Mouse (Mus musculus) cerebellum, adult 9-10 months (tissue): Measurements from ENCODE around the gene Cep135.
A peak's percentile ranks its signal among the peaks of the same experiment; 100 is the strongest.

ENCODE experiments used
- DNase-seq: peaks from one replicate; pipeline ENCODE4 v3.0.0; 2022

The Cep135 gene

DNA sequence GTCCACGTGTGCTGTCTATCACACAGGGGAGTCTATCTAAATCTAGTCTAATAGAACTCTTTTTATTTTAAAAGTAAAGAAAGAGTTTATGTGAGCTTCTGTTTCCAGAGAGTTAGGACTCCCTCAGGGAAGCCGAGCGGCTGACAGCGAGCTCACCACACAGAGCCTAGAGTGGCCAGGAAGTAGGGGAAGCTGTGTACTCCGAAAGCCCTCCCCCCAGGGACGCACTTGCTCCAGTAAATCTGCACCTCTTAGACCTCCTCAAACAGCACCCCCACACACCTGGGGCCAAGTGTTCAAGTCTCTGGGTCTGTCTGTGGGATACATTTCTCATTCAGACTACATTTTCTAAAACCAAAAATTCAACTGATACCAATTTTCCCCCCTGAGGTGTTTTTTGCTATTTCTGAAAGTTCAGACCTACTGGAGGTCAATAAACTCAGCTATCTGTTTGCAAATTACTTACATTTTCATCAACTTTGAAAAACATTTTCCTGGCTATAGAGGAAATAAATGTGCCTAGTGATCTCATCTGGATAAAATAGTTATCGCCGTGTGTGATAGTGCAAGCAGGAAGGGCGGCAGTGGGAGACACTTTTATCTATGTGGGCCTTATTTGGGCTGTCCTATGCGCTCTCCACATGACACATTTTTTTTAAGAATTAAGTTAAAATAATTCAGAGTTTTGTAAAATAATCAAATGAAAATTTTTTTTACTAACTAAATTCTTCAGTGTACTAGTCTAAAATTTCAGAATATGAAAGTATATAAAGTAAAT, 56.8 kb downstream of the Cep135 start:
- DNase-seq = no peak

DNA sequence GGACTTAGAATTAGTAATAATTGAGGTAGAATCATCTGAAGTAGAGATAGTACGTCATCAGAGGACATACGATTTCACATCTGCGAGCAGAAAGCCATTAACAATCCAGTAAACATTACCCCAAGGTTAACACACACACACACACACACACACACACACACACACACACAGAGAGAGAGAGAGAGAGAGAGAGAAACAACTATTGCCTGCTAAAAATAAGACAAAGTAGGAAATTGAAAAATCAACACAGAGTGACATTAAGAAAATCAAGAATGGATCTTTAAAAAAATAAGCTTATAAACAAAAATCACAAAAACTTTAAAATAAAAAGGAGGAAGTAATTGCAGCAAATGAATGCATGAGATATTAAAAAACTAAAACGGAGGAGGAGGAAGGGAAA, 61.4 kb downstream of the Cep135 start:
- no peak for DNase-seq

DNA sequence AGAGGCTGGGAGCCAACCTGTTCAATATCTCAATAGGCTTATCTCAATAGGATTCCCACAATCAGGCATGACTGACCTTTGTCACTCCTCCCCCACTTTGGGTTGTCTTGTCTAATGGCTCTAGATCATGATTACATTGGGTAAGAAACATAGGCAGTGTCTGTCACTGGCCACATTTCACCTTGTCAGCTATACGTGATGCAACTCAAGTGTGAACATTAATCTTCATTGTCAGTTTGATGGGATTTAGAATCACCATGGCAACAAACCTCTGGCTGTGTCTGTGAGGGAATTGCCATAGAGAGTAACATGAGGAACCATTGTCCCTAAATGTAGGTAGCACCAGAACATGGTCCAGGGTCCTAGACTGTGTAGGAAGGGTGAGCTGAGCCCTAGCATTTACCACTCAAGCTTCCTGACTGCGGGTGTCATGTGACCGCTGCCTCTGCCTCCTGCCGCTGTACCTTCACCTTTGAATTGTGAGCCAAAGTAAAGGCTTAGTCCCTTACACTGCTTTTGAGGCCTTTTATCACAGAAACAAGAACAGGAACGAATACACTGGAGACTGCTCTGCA, 62.7 kb downstream of the Cep135 start:
- no peak for DNase-seq

DNA sequence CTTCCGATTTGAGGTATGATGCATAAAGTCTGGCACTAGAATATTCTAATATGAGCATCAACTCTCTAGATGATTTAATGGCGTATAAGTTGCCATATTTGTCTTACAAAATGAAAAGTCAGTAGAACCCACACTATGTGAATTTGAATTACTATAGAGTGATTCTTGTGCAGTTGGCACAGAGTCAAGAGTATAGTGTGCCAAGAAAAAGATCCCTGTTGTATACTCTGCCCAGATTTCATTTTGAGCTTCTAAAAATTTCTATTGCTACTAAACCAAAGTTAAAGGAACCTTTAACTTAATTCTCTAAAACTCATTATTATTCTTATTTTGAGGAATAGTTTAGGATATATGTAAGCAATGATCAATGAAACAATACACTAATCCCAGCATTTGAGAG, 67.7 kb downstream of the Cep135 start, which contains the start of gene C530008M17Rik:
Gene C530008M17Rik, plus strand, starts transcription at position 301 of the 400 bp plus-strand sequence.
- DNase-seq = no peak

DNA sequence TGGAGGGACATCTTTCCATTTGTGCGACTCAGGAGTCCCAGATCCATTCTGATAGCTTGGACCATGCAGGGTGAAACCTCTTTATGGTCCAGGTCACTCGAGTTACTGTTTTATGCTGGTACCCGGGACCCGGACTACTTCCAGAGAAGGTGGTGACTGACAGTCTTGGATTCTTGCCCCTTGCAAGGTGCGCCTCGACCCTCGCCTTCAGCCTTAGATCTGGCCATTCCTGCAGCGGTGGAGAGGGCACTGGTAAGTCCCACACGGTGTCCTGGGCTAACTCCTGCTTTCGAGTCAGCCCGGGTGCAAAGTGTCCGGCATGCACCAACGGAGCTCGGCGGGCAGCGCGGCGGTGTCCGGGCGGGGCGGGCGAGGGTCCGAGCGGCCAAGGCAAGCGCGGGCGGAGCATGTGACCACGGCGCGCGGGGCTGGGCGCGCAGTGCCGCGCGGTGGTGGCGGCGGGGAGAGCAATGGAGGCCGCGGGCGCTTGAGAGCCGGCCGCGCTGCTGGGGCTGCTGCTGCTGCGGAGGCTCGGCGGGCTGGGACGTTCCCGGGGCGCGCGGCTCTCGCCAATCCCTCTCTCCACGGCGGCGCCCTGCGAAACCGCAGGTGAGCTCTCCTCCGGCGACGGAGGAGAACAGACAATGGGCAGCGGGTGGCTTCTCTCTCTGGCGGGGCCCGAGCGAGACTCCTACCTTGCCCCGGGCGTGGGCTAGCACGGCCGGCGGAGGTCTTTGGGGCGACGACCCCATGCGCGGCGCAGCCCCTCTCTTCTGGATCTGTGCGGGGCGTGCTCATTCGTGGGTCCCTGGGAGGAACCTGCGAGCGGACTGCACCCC, 69.0 kb downstream of the Cep135 start:
- peak; percentile 4 for DNase-seq

DNA sequence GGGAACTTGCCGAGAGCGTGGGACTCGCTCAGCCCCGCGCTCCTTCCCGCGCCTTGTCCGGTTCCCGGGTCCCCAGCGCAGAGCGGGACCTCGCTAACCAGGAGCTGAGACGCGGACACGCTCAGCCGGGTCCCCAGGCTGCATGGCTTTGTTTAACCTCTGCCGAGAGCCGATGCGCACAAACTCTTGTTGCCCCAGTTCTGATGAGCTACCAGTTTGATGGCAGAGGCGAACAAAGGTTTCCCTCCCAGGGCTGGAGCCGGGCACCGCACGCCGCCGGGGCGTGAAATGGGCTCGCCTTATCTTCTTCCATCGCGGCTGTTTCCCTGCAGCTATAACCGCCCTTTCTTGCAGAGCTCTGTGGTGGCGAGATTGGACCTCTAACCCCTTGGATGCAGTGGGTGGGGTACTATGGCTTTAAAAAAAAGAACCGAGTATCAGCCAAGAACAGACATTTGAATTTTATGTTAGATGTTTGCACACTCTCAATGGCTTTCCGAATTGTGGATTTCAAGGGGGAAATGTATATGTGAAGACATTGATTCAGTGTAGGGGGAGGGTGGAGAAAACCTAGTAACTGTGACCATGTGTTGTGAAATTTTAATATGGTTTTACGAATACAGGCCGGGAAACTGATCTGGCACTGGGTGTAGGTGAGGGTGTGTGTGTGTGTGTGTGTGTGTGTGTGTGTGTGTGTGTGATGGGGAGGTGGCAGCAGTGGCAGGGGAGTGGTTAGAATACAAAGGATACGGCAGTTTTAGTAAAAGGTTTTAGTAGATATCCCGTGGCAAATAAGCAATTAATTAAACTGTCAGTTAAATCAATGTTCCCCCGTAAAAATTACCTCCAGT, 69.8 kb downstream of the Cep135 start:
- peak; percentile 6 for DNase-seq

DNA sequence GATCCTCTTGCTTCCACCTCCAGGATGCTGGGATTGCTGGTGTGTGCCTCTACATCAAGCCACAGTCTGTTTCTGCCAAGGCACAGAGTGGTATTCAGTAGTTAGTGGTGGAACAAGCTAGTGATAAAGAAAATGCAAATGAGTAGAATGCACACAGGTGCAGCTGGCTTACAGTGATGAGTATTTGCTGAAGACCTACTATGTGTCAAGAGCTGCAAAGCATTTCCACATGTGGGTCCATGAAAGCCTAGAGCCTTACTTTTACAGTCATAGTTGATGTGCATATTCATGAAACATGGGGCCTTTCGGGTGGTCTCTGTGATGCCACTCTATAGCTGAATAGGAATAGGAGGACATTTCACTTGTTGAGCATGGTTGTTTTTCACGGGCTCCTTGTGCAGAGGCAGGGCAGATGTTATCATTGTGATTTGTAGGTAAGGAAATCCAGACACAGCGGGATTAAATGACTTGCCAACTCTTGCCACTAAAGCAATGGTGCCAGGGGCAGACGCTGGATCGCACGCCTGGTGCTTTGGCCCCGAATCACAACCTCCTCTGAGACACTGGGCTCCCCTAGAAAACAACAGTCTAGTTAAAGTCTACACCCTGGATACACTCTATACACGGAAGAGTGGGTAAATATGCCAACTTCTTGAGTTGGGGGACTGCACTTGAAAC, 71.6 kb downstream of the Cep135 start:
- no peak for DNase-seq

DNA sequence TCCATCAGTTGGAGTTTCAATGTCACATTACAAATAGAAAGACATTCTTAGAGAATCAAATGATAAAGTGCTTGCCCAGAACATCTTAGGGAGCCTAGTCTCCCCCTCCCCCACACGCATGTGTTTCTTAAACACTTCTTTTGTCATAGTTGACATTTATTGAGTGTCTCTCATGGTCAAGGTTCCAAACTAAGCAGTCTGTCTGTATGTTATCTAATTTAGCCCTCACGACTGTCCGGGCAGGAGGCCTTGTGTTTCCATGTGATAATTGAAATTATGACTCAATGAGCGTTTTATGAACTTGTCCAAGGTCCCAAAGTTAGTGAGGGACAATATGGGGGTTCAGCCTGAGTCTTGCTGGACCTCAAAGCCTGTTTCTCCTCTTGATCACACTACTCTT, 72.8 kb downstream of the Cep135 start:
- DNase-seq = no peak

DNA sequence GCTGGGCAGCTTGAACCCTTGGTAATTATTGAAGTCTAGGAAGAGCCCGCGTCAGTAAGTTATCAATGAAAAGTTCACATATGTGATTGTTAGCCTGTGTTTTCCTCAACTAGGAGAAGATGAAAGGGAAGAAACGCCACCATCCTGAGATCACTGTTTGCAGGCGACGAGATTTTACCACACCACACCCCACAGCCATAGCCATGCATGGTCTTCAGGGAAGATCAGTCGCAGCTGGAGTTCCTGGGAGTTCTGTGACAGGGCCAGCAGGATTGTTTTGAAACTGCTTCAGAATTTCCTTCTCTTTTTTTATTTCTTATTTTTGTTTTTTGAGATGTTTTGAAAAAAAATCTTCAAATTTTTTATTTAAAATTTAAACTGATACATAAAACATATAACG, 76.4 kb downstream of the Cep135 start:
- DNase-seq = no peak

DNA sequence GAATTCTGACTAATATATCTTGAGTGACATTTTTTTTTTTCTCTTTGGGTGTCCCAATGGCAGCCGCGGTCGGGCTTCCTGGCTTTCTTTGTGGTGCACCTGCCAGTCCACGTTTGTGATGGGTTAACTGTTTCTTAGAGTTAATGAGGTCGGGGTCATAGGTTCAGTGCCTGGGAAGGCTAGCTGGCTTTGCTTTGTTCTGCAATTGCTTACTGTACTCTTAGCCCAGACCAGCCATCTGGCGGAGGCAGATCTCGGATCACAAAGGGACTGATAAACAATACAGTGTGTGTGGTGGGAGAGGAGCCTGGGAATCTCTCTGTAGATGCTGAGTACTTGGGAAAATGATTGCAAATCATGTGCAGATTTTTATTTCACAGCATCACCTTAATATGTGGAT, 76.9 kb downstream of the Cep135 start:
- no peak for DNase-seq

DNA sequence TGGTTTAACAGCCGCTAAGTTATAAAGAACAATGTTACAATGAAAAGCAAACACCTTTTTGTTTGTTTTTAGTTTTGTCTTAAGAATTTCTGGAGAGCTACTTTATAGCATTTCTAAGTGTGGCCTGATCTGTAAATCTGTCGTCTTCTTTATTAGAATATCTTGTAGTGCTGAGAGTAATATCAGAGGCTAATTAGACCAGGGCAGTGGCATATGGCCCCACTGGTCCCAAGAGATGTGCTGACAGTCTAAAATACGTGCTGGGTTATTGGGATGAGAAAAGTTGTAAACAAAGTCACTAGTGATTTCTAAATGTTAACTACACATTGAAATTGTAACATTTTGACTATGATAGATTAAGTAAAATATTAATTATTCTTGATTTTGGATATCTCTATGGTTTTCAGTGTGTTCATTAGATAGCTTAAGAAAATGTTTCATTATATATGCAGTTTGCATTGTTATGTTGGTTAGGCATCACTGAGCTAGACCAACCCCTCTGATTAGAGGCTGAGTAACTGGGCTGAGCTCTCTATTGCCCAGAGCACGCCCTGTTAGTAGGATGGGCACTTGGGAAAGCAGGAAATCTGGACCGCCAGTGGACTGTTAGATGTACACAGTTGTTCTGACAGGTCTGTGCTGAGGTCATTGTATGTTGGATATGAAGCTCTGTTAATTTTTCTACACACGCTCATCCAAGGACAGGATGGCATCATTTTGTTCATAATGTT, 77.7 kb downstream of the Cep135 start:
- no peak for DNase-seq

DNA sequence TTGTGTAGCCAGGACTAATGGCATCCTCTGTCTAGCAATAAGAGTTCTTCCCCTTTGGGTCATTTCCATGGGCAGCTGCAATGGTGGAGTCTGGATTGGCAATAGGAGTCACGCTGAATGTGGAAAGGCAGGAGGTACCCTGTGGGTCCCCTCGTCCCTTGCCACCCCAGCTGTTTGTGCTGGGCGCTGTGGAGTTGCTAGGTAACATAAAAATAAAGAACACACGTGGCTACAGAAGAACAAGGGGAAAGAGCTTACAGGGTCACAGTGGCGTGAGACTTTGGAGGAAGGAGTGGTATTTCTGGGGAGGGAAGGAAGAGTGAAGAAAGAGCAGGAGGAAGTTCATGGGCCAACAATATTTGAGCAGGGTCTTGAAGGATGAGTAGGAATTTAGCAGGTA, 79.6 kb downstream of the Cep135 start:
- DNase-seq = no peak

DNA sequence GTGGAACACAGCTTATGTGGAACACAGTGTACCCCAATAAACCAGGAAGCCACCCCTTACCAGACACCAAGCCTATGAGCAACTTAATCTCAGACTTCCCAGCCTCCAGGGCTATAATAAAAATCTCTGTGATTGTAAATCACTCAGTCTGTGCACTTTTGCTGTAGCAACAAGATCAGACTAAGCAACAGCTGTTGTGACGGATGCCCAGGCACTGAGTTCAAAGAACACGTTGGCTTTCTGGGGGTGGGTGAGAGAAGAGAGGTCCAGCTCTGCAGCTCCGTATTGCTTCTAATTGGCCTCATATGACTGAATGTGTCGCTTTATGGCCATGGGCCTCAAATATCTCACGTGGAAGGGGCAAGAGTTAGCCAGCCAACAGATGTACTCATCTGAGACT, 80.0 kb downstream of the Cep135 start:
- DNase-seq = no peak

DNA sequence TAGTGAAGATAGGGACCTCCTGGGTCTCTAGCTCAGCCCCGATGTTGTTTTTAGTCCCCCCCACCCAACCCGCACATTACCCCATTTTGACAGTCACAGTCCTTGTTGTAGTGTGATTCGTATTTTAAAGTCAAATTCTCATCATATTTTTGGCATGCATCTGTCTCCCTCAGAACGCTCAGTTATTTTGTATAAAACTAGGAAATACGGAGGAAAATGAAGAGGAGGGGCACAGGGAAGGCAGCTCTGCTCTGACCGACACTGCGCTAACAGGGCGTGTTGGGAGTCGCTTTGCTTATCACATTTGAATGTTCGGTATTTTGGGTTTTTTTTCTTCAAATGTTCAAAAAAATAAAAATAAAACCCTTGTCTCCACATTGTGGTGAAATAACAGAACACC, 81.7 kb downstream of the Cep135 start:
- DNase-seq = no peak

DNA sequence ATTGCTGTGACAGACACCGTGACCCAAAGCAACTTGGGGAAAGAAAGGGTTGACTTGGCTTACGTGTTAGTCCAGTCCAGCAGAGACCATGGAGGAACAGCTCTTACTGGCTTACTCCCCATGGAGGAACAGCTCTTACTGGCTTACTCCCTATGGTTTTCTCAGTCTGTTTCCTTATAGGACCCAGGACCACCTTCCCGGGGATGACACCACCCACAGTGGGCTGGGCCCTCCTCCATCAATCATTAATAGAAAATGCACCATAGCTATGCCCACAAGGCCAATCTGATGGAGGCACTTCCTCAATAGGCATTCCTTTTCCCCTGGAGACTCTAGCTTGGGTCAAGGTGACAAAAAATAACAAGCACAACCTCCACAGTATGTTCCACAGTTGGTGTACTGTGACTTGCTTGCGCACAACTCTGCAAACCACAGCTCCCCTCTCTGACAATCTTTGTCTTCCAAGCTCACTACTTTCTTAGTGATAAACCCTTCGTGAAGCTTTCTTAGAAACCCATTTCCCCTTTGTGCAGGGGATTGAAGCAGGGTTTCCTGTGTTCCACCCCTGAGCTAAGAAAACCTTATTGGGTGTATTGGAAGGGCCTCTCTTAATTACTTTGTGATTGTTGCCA, 85.6 kb downstream of the Cep135 start:
- DNase-seq = no peak

DNA sequence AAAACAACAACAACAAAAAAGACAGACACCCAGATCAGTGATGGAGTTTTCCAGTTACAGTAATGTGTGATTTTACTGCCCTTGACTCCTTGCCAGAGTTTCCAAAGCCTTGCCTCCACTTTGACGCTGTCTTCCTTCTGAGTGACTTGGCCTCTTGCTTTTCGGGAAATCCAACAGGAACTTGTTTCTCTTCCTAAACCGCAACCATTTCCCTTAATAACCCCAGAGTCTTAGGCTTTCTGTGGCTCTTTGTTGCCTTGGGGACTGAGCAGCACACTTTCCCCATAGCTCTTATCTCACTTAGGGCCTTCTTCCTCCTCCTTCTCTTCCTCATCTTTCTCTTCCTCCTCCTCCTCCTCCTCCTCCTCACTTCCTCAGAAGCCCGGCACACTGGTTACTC, 86.9 kb downstream of the Cep135 start:
- DNase-seq = no peak

DNA sequence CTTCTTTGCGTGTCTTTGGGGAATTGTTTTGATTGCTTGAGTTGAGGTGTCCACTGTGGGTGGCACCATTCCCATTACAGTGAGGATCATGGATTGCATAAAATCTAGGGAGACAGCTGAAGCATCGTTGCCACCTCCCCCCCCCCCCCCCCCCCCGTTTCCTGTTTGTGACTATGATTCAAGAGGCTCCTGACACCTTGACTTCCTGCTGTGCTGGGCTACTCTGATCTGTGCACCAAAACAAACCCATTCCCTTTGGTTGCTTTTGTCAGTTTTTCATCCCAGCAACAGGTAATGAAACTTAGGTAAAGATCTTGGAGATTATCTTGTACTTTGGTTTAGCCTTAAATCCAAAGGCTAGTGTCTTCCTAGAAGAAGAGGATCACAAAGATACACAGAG, 92.5 kb downstream of the Cep135 start:
- DNase-seq = no peak

DNA sequence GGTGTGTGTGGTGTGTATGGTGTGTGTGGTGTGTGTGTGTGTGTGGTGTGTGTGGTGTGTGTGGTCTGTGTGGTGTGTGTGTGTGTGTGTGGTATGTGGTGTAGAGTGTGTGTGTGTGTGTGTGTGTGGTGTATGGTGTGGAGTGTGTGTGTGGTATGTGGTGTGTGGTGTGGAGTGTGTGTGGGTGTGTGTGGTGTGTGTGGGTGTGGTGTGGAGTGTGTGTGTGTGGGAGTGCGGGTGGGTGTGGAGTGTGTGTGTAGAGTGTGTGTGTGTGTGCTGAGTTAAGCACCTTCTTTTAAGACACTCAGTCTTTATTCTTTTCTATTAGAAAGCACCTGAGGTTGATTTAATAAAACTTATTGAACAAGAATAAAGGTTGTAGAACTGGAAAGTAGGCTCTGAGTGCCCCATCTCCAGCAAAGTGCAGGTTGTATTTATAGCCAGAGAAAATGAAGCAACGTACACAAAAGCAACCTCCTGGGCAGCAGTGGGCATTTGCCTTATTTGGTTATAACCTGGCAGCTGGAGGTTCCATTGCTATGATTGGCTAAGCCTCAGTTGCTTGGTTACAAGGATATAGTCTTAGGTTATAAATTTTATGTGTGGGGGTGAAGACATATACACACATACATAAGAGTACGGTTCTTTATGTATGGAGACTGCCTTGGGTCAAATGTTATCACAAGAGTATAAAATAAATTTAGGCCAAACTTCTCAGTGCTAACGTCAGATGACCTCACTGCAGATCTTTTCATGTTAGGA, 93.6 kb downstream of the Cep135 start:
- DNase-seq = no peak

DNA sequence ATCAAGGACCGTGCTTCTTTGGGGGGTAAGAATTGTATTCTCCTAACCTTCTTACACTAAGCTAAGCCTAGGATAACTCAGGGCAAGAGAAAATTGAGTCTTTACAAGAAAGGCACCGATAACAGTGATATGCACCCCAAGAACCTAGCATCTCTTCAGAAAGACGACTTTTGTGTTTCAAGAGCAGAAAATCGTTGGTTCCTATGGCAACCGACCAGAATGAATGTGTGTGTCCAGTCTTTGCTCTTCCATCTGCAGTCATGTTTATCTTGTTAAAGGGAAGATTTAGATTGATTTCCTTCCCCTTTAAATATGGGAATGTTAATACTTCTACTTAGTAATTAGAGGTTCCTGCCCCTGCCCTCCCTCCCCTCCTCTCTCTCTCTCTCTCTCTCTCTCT, 95.0 kb downstream of the Cep135 start:
- no peak for DNase-seq
